Mouse (Mus musculus) midbrain, embryonic 16.5 days (tissue): Measurements from ENCODE around the gene Ccl3. TPM values are rescaled to one million over a fixed set of nuclear protein-coding genes. Genes with fewer than 3 reads are reported as not detected.

ENCODE experiments used
- ATAC-seq: fragments of 200-750 bp; cut with Nextera tagmentation; 2 replicates; pipeline ENCODE4 v1.8.0; 2017; ENCODE audit warnings: moderate TSS enrichment
- H3K27ac ChIP-seq: fragments of 300-500 bp; sonication (generic); 2 replicates; pipeline ENCODE4 v1.5.1; 2014; ENCODE audit warnings: mild to moderate bottlenecking, low read length, mixed read lengths
- H3K27me3 ChIP-seq: fragments of 300-500 bp; sonication (generic); 2 replicates; pipeline ENCODE4 v1.6.1; 2014; ENCODE audit warnings: low read depth, low read length, mixed read lengths; ENCODE audit not compliant: control insufficient read depth, insufficient read depth
- H3K36me3 ChIP-seq: fragments of 300-500 bp; sonication (generic); 2 replicates; pipeline ENCODE4 v1.6.1; 2014; ENCODE audit warnings: mild to moderate bottlenecking, low read length, moderate library complexity, mixed read lengths; ENCODE audit not compliant: control insufficient read depth, insufficient read depth
- H3K4me1 ChIP-seq: fragments of 300-500 bp; sonication (generic); 2 replicates; pipeline ENCODE4 v1.6.1; 2014; ENCODE audit warnings: mild to moderate bottlenecking, low read length, mixed read lengths; ENCODE audit not compliant: control insufficient read depth, insufficient read depth
- H3K4me2 ChIP-seq: fragments of 300-500 bp; sonication (generic); 2 replicates; pipeline ENCODE4 v1.6.1; 2014; ENCODE audit warnings: mild to moderate bottlenecking, low read length, mixed read lengths
- H3K4me3 ChIP-seq: fragments of 300-500 bp; sonication (generic); 2 replicates; pipeline ENCODE4 v1.5.1; 2014; ENCODE audit warnings: low read depth, mild to moderate bottlenecking, low read length, moderate library complexity, mixed read lengths
- H3K9ac ChIP-seq: fragments of 300-500 bp; sonication (generic); 2 replicates; pipeline ENCODE4 v1.6.1; 2014; ENCODE audit warnings: low read depth, low read length, mixed read lengths
- H3K9me3 ChIP-seq: fragments of 300-500 bp; sonication (generic); replicated peaks from 2 replicates; pipeline ENCODE4 v1.6.1; 2014; ENCODE audit warnings: mild to moderate bottlenecking, low read length, mixed read lengths; ENCODE audit not compliant: control insufficient read depth, poor library complexity, severe bottlenecking
- WGBS: fragments of 180-500 bp; shearing (Covaris S2); extraction: QIAGEN DNeasy Blood & Tissue Kit; methylation state at CpG from one replicate; pipeline ENCODE4 v1.1.7; 2014; 5-methylcytosine and 5-hydroxymethylcytosine counted together
- polyA plus RNA-seq: library from polyadenylated mRNA; unstranded; fragments of >200 nt; fragmentation: Nextera tagmentation; extraction: Ambion mirVana; gene quantifications from 2 replicates; pipeline ENCODE4 v1.2.1, GENCODE M21; 2015

Gene Ccl3
- polyA plus RNA-seq, 1 experiment from 2014 or later, result 0.75 TPM

GRCm38 (mm10) chr11:83634425-83634824 lies 14.7 kb downstream of the Ccl3 start:
- Histone ChIP-seq H3K27me3 (no peaks in the 10 kb centered on the region), H3K36me3 (no peaks in the 10 kb centered on the region), H3K9ac (no peak overlapping the region), H3K4me1 (0 out of 2 replicates have a peak, but pooled peaks cover 3% of the 10 kb centered on the region), H3K4me2 (no peak overlapping the region), H3K4me3 (no peak overlapping the region), H3K27ac (no peak overlapping the region), H3K9me3 (no peaks in the 10 kb centered on the region)
- 54% methylated on average over 4 of the region's 4 CpGs for WGBS
- no peak for ATAC-seq

GRCm38 (mm10) chr11:83632744-83633143 lies 16.4 kb downstream of the Ccl3 start:
- H3K27me3 ChIP-seq, result no peaks in the 10 kb centered on the region
- no peaks in the 10 kb centered on the region for H3K36me3 ChIP-seq
- H3K9ac ChIP-seq, result no peak overlapping the region
- 0 out of 2 replicates have a peak, but pooled peaks cover 3% of the 10 kb centered on the region for H3K4me1 ChIP-seq
- H3K27ac ChIP-seq, result no peak overlapping the region
- no peak for ATAC-seq
- WGBS, result 77% methylated on average over 4 of the region's 4 CpGs
- no peak overlapping the region for H3K4me2 ChIP-seq
- H3K4me3 ChIP-seq, result no peak overlapping the region
- H3K9me3 ChIP-seq, result no peaks in the 10 kb centered on the region

GRCm38 (mm10) chr11:83631065-83631464 lies 18.1 kb downstream of the Ccl3 start:
- no peak overlapping the region for H3K27ac ChIP-seq
- no peak for ATAC-seq
- no peaks in the 10 kb centered on the region for H3K9me3 ChIP-seq
- H3K9ac ChIP-seq, result no peak overlapping the region
- no peaks in the 10 kb centered on the region for H3K27me3 ChIP-seq
- no peak overlapping the region for H3K4me3 ChIP-seq
- 0 out of 2 replicates have a peak, but pooled peaks cover 3% of the 10 kb centered on the region for H3K4me1 ChIP-seq
- WGBS, result 86% methylated on average over 2 of the region's 2 CpGs
- H3K4me2 ChIP-seq, result no peak overlapping the region
- H3K36me3 ChIP-seq, result no peaks in the 10 kb centered on the region

- WGBS, result 86% methylated on average over 1 of the region's 1 CpGs
- Histone ChIP-seq H3K9me3 (no peaks in the 10 kb centered on the region), H3K36me3 (no peaks in the 10 kb centered on the region), H3K27me3 (no peaks in the 10 kb centered on the region), H3K27ac (no peak overlapping the region), H3K4me1 (0 out of 2 replicates have a peak, but pooled peaks cover 3% of the 10 kb centered on the region), H3K4me2 (no peak overlapping the region), H3K9ac (no peak overlapping the region), H3K4me3 (no peak overlapping the region)
- no peak for ATAC-seq
These were observed 18.5 kb downstream of the Ccl3 start for GRCm38 (mm10) chr11:83630630-83631029.

- ATAC-seq, result no peak
- Histone ChIP-seq H3K36me3 (no peaks in the 10 kb centered on the region), H3K4me1 (no peaks in the 10 kb centered on the region), H3K4me2 (no peak overlapping the region), H3K27me3 (no peaks in the 10 kb centered on the region), H3K4me3 (no peak overlapping the region), H3K9ac (no peak overlapping the region), H3K9me3 (no peaks in the 10 kb centered on the region), H3K27ac (no peak overlapping the region)
- 88% methylated on average over 9 of the region's 9 CpGs for WGBS
These were observed 20.3 kb downstream of the Ccl3 start for GRCm38 (mm10) chr11:83628808-83629207.

- WGBS, result 87% methylated on average over 3 of the region's 3 CpGs
- H3K9me3 ChIP-seq, result no peaks in the 10 kb centered on the region
- H3K4me1 ChIP-seq, result no peaks in the 10 kb centered on the region
- H3K9ac ChIP-seq, result no peak overlapping the region
- H3K36me3 ChIP-seq, result no peaks in the 10 kb centered on the region
- no peak overlapping the region for H3K4me3 ChIP-seq
- no peaks in the 10 kb centered on the region for H3K27me3 ChIP-seq
- no peak overlapping the region for H3K27ac ChIP-seq
- no peak overlapping the region for H3K4me2 ChIP-seq
- ATAC-seq, result no peak
These were observed 25.6 kb downstream of the Ccl3 start for GRCm38 (mm10) chr11:83623586-83623985.

- H3K4me2 ChIP-seq, result no peak overlapping the region
- WGBS, result 97% methylated on average over 1 of the region's 1 CpGs
- H3K4me3 ChIP-seq, result no peak overlapping the region
- H3K4me1 ChIP-seq, result no peaks in the 10 kb centered on the region
- H3K9me3 ChIP-seq, result no peaks in the 10 kb centered on the region
- no peaks in the 10 kb centered on the region for H3K27me3 ChIP-seq
- no peak overlapping the region for H3K27ac ChIP-seq
- H3K36me3 ChIP-seq, result no peaks in the 10 kb centered on the region
- no peak overlapping the region for H3K9ac ChIP-seq
- ATAC-seq, result no peak
These were observed 30.1 kb downstream of the Ccl3 start for GRCm38 (mm10) chr11:83619037-83619436.

GRCm38 (mm10) chr11:83618238-83618637 lies 30.9 kb downstream of the Ccl3 start:
- ATAC-seq, result no peak
- Histone ChIP-seq H3K27ac (no peak overlapping the region), H3K9me3 (no peaks in the 10 kb centered on the region), H3K4me3 (no peak overlapping the region), H3K36me3 (no peaks in the 10 kb centered on the region), H3K4me1 (no peaks in the 10 kb centered on the region), H3K4me2 (no peak overlapping the region), H3K9ac (no peak overlapping the region), H3K27me3 (no peaks in the 10 kb centered on the region)
- 64% methylated on average over 5 of the region's 5 CpGs for WGBS

- H3K9me3 ChIP-seq, result no peaks in the 10 kb centered on the region
- no peaks in the 10 kb centered on the region for H3K36me3 ChIP-seq
- no peaks in the 10 kb centered on the region for H3K4me1 ChIP-seq
- no peak overlapping the region for H3K4me3 ChIP-seq
- no peak overlapping the region for H3K27ac ChIP-seq
- no peak overlapping the region for H3K9ac ChIP-seq
- no peak overlapping the region for H3K4me2 ChIP-seq
- no peaks in the 10 kb centered on the region for H3K27me3 ChIP-seq
- 97% methylated on average over 1 of the region's 1 CpGs for WGBS
- no peak for ATAC-seq
These were observed 32.6 kb downstream of the Ccl3 start for GRCm38 (mm10) chr11:83616586-83616985.
